Mouse (Mus musculus): Measurements from ENCODE around the gene H2afb2.

The H2afb2 gene

GRCm38 (mm10) chrX:116680878-116681277, at the start of gene H2afb2:
Gene H2afb2, plus strand, starts transcription at chrX:116681178.
- in situ Hi-C loops (cut with MboI, MseI): loop anchor here (5.0 kb wide), 1 partner anchor 484 kb away; no protein-coding TSS in a partner anchor
